Mouse (Mus musculus) heart, adult 11 months (tissue): ENCODE measurements around the gene Commd7.
A peak's percentile ranks its signal among the peaks of the same experiment; 100 is the strongest.

Experiments
- DNase-seq: peaks from one replicate; pipeline ENCODE4 v3.0.0; 2022

Gene Commd7

DNA sequence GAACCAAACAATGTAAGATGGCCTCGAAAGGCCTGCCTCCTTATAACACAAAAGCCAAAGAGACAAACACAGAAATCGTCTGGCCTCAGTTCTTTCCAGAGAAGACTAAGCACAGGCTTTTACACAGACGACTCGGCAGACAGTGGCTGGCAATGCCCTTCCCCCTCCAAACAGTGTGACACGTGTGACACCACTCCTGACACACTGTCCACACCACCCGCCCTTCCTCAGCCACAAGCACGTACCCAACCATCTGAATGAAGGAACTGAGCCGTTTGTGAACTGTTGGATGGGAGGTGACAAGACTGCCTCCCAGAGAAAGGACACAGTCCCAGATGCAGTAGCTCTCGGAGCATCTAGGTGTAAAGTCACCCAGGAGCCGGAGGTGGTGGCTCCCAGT is 13.7 kb downstream of the Commd7 start:
- DNase-seq, result no peak

- DNase-seq, result no peak
These were observed 14.1 kb downstream of the Commd7 start for GRCm38 (mm10) chr2:153618439-153618838.

DNA sequence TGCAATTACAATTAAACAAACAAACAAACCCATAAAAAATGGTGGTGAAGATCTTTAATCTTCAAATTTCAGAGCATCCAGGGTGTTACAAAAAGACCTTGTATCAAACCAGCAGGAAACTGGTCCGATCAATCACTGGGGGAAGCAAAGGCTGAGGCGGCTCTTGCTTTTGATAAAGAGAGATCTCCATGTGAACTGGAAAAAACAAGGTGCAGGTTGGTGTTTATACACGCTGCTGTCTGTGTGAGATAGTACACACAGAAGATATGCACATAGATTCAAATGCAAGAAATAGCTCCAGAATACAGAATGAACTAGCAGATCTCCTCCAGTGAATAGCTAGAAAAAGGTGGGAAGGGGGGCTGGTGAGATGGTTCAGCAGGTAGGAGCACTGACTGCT is 15.7 kb downstream of the Commd7 start:
- peak; percentile 64 for DNase-seq

DNA sequence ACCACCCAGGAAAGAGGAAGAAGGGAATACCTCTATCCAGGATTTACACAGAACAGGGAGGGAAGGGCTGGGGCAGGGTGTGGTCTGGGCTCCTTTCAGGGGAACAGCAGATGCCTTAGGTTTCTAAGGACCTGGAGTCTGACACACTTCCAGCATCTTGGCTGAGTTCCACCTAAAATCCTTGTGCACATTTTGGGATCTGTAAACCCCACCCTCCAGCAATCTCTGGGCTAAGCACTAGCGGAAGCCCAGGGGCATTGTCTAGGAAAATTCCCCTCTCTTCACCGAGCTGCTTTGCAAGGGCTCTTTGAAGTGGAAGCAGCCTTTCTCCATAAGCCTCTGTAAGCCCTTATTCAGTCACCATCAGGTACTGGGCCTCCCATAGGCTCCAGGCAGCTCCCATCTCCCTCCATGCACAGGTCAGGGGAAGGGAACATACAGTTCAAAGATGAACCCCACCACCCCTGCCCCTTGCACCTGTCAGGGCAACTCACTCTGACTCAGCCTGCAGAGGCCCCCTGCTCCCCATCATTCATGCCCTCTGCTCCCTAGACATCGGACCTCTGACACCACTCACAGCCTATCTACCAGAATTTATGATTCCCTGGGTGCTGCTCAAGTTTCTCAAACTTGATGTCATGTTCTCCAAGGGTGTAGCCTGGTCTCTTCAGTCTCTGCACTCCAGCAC is 19.8 kb downstream of the Commd7 start:
- DNase-seq, result peak; percentile 94

GRCm38 (mm10) chr2:153611743-153612142 is 20.8 kb downstream of the Commd7 start:
- DNase-seq, result no peak

DNA sequence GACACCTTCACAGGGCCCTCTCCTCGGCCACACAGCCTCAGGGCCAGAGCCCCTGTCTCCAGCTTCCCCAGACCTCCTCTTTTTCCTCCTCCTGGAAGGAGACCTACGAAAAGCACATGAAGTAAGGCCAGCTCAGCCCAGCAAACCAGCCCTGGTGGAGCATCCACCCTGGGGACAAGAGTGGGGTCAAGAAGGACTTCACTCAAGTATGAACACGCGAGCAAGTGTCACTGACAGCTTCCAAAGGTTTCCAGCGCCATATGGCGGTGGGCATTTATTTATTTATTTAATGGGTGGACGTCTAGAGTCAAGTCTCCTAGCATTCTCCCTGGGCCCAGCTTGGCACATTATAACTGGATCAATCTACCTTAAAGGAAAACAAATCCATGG is 21.3 kb downstream of the Commd7 start:
- DNase-seq, result no peak

GRCm38 (mm10) chr2:153610426-153611240 is 21.9 kb downstream of the Commd7 start:
- DNase-seq, result no peak

DNA sequence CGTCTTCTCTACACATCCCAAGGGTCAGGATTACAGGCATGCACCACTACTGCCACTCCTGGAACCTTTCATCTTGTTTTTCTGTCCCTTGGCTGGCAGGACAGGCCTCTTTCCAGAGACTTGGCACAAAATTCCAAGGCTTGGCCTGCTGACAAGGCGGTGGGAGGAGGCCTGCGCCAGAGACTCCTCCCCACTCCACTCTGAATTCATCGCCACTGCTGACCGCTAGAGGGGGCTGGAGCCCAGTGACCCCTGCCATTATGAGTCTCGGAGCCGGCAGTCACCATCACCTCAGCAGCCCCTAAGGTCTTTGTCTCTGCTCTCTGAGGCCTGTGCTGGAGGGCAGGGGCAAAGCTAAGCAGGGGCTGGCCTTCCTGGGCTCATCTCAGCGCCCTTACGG is 23.0 kb downstream of the Commd7 start:
- DNase-seq, result peak; percentile 98

GRCm38 (mm10) chr2:153609058-153609457 is 23.5 kb downstream of the Commd7 start:
- peak; percentile 93 for DNase-seq

- DNase-seq, result peak; percentile 97
These were observed 24.6 kb downstream of the Commd7 start for GRCm38 (mm10) chr2:153607870-153608515.

- no peak for DNase-seq
These were observed 26.2 kb downstream of the Commd7 start for GRCm38 (mm10) chr2:153606421-153606820.

GRCm38 (mm10) chr2:153603724-153604123 is 28.9 kb downstream of the Commd7 start:
- DNase-seq, result no peak

DNA sequence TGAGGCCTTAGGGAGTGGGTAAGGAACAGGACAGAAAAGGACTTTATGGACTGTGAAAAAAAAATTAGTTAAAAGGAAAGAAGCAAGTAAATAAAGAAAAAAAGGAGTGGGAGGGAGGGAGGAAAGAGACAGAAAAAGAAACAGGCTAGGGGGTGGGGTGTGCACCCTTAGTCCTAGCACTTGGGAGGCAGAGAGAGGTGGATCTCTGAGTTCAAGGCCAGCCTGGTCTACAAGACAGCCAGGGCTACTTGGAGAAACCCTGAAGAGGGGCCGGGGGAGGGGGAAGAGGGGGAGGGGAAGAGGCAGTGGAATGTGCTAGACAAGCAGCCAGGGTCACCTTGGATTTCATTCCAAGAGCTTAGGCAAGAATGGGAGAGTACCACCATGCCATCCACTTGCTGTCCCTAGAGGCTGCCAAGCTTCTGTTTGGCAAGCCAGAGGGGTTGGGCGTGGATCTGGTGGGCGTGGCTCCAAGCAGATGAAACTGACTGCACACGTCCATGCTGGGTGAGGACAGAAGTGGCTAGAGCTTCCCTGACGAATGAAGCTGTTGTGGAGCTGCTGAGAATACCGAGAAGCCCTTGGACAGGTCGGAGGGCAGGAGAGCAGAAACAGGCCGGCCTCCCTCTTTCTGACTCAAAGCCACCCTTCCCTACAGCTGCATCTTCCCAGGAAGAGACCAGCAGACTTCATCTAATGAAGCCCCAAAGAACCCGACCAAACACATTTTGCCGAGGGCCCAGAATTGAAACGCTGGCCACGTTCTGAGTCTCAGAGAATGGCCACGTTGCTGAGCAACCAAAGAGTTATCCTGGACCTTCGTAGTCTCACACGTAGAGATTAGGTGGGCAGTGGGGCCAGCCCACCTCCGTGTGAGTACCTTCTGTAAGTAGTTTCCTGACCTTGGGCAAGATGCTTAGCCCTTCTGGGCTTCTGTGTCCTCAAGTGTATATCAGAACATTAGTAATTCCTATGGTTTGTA is 31.6 kb downstream of the Commd7 start:
- peak; percentile 95 for DNase-seq

DNA sequence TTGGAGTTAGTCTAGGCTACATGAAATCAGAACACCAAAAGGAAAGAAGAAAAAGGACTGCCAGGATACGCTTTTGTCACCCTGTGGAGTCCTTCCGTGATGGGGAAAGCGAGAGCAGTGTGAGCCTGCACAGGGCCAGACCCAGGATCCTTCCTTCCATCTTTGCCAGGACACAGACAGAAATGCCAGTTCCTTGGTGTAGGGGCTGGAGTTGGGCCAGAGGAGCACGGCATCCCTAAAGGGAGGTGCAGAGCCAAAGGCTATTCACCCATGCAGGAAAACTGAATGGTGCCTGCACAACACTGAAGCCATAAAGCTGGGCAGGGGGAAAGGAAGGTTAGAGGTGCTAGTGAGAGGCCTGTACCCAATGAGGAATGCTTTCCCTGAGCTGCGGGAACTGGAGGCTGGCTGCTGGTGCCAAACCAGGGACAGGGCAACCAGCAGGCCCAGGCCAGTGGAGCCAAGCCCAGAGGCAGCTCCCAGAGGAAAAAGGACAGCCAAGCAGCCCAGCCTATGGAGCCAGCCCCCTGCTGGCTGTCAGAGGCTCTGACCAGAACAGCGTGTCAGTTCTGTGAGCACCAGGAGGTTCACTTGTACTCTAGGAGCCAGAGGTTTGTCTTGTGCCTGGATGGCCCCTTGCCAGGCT is 32.4 kb downstream of the Commd7 start:
- DNase-seq, result peak; percentile 97

DNA sequence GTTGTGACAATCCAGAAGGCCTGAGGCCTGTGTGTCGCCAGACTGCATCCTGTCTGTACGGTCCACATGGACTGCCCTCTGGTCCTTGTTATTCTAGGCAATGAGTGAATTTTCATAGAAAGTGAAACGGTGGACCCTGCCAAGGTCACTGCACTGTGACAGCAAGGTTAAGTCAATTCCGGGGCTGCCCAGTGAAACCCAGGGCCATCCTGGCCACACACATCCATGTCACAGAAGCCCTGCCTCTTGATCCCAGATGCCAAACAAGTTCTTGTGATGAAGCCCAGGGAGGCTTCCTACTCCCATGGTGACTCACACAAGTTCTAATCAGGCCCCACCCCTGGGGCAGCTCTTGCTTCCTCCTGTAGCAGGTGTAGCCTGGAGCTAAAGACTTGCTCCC is 35.0 kb downstream of the Commd7 start:
- DNase-seq, result peak; percentile 89

DNA sequence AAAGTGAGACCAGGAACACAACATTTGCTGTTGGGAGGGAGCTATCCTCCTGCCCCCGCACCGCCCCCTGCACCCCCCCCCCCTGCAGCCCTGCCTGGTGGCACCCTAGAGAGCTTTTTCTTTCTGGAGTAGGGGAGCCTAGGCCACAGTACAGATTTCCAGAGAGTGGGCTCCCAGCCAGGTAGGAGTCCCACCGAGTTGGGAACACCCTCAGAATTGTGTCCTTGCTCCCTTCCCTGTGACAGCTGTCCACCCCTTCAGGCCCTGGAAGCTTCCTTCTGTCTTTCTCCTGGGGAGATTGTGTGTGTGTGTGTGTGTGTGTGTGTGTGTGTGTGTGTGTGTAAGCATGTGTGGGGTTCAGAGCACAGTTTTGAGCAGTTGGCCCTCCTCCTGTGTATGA is 35.6 kb downstream of the Commd7 start:
- no peak for DNase-seq

DNA sequence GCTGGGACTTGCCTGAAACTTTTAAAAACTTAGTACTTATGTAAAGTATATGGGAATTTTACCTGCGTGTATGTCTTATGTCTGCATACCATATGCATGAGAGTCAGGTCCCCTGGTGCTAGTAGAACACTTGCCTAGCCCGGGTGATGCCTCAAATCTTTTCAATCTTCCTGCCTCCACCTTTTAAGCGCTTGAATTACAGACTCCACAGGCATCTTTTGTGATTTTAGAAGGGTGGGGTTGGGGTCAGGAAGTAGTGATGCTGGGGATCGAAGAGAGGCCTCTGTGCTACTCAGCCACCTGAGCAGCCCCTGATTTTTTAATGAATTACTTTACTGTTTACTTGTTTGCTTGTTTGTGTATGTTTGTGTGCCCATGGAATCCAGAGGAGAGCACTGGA is 37.6 kb downstream of the Commd7 start:
- DNase-seq, result no peak

DNA sequence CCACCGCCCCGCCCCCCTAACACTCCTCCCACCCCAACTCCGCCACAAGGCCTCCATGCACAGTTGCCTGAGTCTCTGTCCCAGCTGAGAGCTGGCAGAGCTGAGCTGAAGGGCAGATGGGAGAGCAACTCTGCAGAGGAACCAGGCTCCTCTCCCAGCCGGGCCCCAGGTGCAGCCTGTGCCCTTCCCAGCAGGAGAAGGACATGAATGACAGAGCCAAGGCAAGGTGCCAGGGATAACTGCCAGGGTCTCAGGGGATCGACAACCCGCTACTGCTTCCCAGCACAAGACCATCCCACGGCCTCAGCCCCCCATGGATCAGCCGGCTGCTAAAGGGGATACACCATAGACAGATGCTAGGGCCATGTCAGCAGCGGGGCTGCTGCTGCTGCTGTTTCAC is 39.4 kb downstream of the Commd7 start:
- DNase-seq, result no peak

GRCm38 (mm10) chr2:153592056-153593014 is 40.2 kb downstream of the Commd7 start:
- DNase-seq, result no peak

GRCm38 (mm10) chr2:153586515-153587174 is 45.9 kb downstream of the Commd7 start:
- peak; percentile 96 for DNase-seq
